Mouse (Mus musculus) kidney, postnatal 14 days (tissue): ENCODE results near the gene Olfr346.

ENCODE experiments used
- DNase-seq: peaks from one replicate; pipeline ENCODE4 v3.0.0; 2022; ENCODE audit warnings: mixed read lengths

The Olfr346 gene

GRCm38 (mm10) chr2:36685488-36685887, at the start of gene Olfr346:
Gene Olfr346 (plus strand): TSS chr2:36685788.
- no peak for DNase-seq

- DNase-seq: no peak
These were observed 45.8 kb upstream of the Olfr346 start, which contains the start of gene Olfr345 for GRCm38 (mm10) chr2:36639741-36640140. Gene Olfr345 (plus strand): TSS chr2:36640041.

- no peak for DNase-seq
These were observed 46.0 kb downstream of the Olfr346 start, which contains the start of gene Olfr347 for GRCm38 (mm10) chr2:36731602-36732001. Gene Olfr347 (plus strand): TSS chr2:36731902.

GRCm38 (mm10) chr2:36736226-36736625, 50.6 kb downstream of the Olfr346 start:
- no peak for DNase-seq
